Mouse (Mus musculus): ENCODE results near the gene Gm42957.

DNA sequence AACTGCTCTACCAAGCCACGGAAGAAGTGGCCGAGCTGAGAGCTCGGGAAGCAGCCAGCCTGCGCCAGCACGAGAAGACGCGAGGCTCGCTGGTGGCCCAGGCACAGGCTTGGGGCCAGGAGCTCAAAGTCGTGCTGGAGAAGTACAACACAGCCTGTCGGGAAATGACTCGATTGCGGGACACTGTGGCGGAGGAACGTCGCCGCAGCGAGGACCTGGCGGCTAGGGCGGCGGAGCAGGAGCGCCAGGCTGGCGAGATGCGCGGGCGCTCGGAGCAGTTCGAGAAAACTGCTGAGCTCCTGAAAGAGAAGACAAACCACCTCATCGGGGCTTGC is 49.5 kb downstream of the Gm42957 start:
- TF ChIP-seq CTCF (IDR thresholded peaks at IDR 0.05; ENCODE audit: extremely low read depth, insufficient read depth, low read length) (no peak), POLR2A (IDR thresholded peaks at IDR 0.05; ENCODE audit: extremely low read depth, insufficient read depth, low read length) (no peak)
